Mouse (Mus musculus) T-helper 2 cell (primary cell): ENCODE measurements around the gene Smarcc1.
"Not testable (repeated sequence)": the region's sequence is repeated elsewhere in the genome, so short reads cannot be mapped to it uniquely, and the experiment has no call there.

Experiments used
- in situ Hi-C: fragments of 300-600 bp; cut with MboI, MseI; formaldehyde crosslinking; loops from one replicate; pipeline ENCODE4 v1.15.1; 2025; ENCODE audit warnings: high pct_unique_total_duplicates

The Smarcc1 gene

GRCm38 (mm10) chr9:110116977-110117778 is at the start of gene Smarcc1:
Smarcc1 (plus strand) TSS chr9:110117708.
- in situ Hi-C loops: no loop called here

- in situ Hi-C loops: no loop called here
Measured at GRCm38 (mm10) chr9:110068745-110069144, 48.8 kb upstream of the Smarcc1 start.

GRCm38 (mm10) chr9:110070358-110070757 is 47.1 kb upstream of the Smarcc1 start:
- in situ Hi-C loops: loop anchor here (5.0 kb wide), 1 partner anchor 178 kb away; no protein-coding TSS in a partner anchor

- in situ Hi-C loops: loop anchor here (5.0 kb wide), 1 partner anchor 179 kb away; no protein-coding TSS in a partner anchor
Measured at GRCm38 (mm10) chr9:110071011-110071410, 46.5 kb upstream of the Smarcc1 start.

GRCm38 (mm10) chr9:110071843-110072242 is 45.7 kb upstream of the Smarcc1 start:
- in situ Hi-C loops: loop anchor here (5.0 kb wide), 1 partner anchor 180 kb away; no protein-coding TSS in a partner anchor

- in situ Hi-C loops: loop anchor here (25.0 kb wide), 1 partner anchor 1114 kb away; the partner anchor contains the start of gene Col7a1
Measured at GRCm38 (mm10) chr9:110076468-110076867, 41.0 kb upstream of the Smarcc1 start.

GRCm38 (mm10) chr9:110081066-110081465 is 36.4 kb upstream of the Smarcc1 start:
- in situ Hi-C loops: loop anchor here (25.0 kb wide), 1 partner anchor 1119 kb away; the partner anchor contains the start of gene Col7a1

- in situ Hi-C loops: loop anchor here (25.0 kb wide), 1 partner anchor 1122 kb away; the partner anchor contains the start of gene Col7a1
Measured at GRCm38 (mm10) chr9:110084201-110084964, 33.1 kb upstream of the Smarcc1 start.

GRCm38 (mm10) chr9:110085693-110086092 is 31.8 kb upstream of the Smarcc1 start:
- in situ Hi-C loops: loop anchor here (25.0 kb wide), 1 partner anchor 1123 kb away; the partner anchor contains the start of gene Col7a1

- in situ Hi-C loops: loop anchor here (25.0 kb wide), 1 partner anchor 1131 kb away; the partner anchor contains the start of gene Col7a1
Measured at GRCm38 (mm10) chr9:110093303-110093702, 24.2 kb upstream of the Smarcc1 start.

GRCm38 (mm10) chr9:110094761-110095160 is 22.7 kb upstream of the Smarcc1 start:
- in situ Hi-C loops: loop anchor here (25.0 kb wide), 1 partner anchor 1132 kb away; the partner anchor contains the start of gene Col7a1

GRCm38 (mm10) chr9:110097791-110098190 is 19.7 kb upstream of the Smarcc1 start:
- in situ Hi-C loops: loop anchor here (25.0 kb wide), 1 partner anchor 1135 kb away; the partner anchor contains the start of gene Col7a1

- in situ Hi-C loops: no loop called here
Measured at GRCm38 (mm10) chr9:110100627-110101600, 16.6 kb upstream of the Smarcc1 start.

- in situ Hi-C loops: no loop called here
Measured at GRCm38 (mm10) chr9:110116353-110116976, 1.0 kb upstream of the Smarcc1 start.

- in situ Hi-C loops: no loop called here
Measured at GRCm38 (mm10) chr9:110117779-110118139, 251 bp downstream of the Smarcc1 start, which contains the start of gene Dhx30. Dhx30 (minus strand) TSS chr9:110117830.

GRCm38 (mm10) chr9:110118249-110118648 is 741 bp downstream of the Smarcc1 start:
- in situ Hi-C loops: no loop called here

GRCm38 (mm10) chr9:110121424-110121823 is 3.9 kb downstream of the Smarcc1 start:
- in situ Hi-C loops: no loop called here

- in situ Hi-C loops: no loop called here
Measured at GRCm38 (mm10) chr9:110123322-110123721, 5.8 kb downstream of the Smarcc1 start.

GRCm38 (mm10) chr9:110124008-110124540 is 6.6 kb downstream of the Smarcc1 start:
- in situ Hi-C loops: not testable (repeated sequence)
